Mouse (Mus musculus) olfactory bulb, adult 2 months (tissue): ENCODE results near the gene Fbxo17. TPM values are rescaled to one million over a fixed set of nuclear protein-coding genes. Genes with fewer than 3 reads are reported as not detected.
"Not testable (repeated sequence)": the region's sequence is repeated elsewhere in the genome, so short reads cannot be mapped to it uniquely, and the experiment has no call there.

Experiments used
- H3K27ac ChIP-seq: fragments of 200-500 bp; 2 replicates; pipeline ENCODE4 v1.5.1; 2012; ENCODE audit warnings: low read depth, low read length; ENCODE audit not compliant: insufficient read depth
- H3K4me1 ChIP-seq: fragments of 200-500 bp; 2 replicates; pipeline ENCODE4 v1.6.1; 2012; ENCODE audit warnings: low read length; ENCODE audit not compliant: control insufficient read depth, insufficient read depth
- H3K4me3 ChIP-seq: fragments of 200-500 bp; 2 replicates; pipeline ENCODE4 v1.5.1; 2012; ENCODE audit warnings: mild to moderate bottlenecking, low read depth, low read length, moderate library complexity; ENCODE audit not compliant: insufficient read depth
- CTCF ChIP-seq: fragments of 200-500 bp; IDR thresholded peaks from 2 replicates; pipeline ENCODE4 v1.5.1; 2012; ENCODE audit warnings: low read depth, mild to moderate bottlenecking, low read length, moderate library complexity; ENCODE audit not compliant: insufficient read depth
- POLR2A ChIP-seq: fragments of 200-500 bp; IDR thresholded peaks from 2 replicates; pipeline ENCODE4 v1.6.1; 2012; ENCODE audit warnings: mild to moderate bottlenecking, low read depth, low read length, moderate library complexity; ENCODE audit not compliant: insufficient read depth
- WGBS: fragments of 180-500 bp; shearing (Covaris S2); methylation state at CpG from one replicate; pipeline ENCODE4 v1.1.7; 2018; 5-methylcytosine and 5-hydroxymethylcytosine counted together
- polyA plus RNA-seq: library from polyadenylated mRNA; stranded (reverse); fragments of >200 nt; gene quantifications from 2 replicates; pipeline ENCODE4 v1.2.4, GENCODE M21; 2012; ENCODE audit warnings: low replicate concordance; ENCODE audit not compliant: missing spikeins, insufficient read depth, insufficient read length

The Fbxo17 gene
- polyA plus RNA-seq = not detected in 2 replicates

DNA sequence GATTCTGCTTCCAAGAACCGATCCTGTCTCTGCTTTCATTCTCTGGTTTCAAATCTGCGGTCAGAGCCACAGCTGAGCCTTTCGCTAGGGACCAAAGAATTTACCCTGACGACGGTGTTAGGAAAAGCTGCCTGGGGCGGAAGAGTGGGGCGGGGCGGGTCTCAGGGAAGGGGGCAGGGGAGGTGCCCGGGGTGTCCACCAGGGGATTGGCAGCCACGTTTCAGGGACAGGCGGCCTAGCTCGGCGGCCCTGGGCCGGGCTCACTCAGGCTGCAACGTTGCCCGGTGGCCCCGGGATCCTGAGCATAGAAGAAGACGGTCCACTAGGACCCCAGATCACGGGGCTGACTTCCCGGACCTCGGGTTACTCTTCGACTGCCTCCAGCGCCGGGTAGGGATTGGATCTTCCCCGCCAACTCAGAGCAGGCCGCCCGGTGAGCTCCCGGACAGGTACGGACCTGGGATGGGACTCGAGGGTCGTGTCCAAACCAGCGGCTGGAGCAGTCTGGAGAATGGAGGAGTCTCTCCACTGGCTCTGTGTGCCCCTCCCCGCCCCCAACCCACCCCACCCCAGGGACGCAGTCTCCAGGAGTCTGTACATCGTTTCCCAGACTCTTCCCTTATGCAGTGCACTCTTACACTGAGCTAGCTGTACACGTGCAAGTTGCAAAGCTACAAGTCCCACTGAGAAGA is at the start of gene Fbxo17:
Gene Fbxo17, plus strand, starts transcription at position 215 of the 692 bp plus-strand sequence.
- peak within 1 kb of the TSS; percentile 36 for H3K4me3 ChIP-seq
- no peak within 1 kb of the TSS for H3K27ac ChIP-seq
- peaks cover 4% of the 10 kb centered on the region; the same call in 1 of the 2 replicates for H3K4me1 ChIP-seq
- TF ChIP-seq POLR2A (no peak), CTCF (no peak)
- 6% methylated on average over 36 of the region's 36 CpGs for WGBS

DNA sequence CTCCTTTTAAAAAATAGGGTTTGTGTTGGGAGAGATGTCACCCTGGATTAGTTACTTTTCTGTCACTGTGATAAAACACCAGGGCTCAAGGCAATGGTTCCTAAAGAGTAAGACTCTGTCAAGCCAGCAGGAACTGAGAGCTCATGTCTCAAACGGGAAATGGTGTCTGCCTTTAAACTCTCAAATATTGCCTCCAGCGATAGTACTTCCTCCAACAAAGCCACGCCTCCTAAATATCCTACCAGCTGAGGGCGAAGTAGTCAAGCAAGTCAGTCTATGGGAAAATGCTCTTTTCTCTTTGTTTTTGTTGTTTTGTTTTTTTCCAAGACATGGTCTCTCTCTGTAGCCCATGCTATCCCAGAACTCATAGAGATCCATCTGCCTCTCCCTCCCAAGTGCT is 45.4 kb upstream of the Fbxo17 start:
- no peak overlapping the region for H3K27ac ChIP-seq
- H3K4me3 ChIP-seq = no peak overlapping the region
- H3K4me1 ChIP-seq = 0 out of 2 replicates have a peak, but pooled peaks cover under 1% of the 10 kb centered on the region
- WGBS = 72% methylated on average over 4 of the region's 4 CpGs
- no peak for TF ChIP-seq POLR2A
- TF ChIP-seq CTCF = no peak

DNA sequence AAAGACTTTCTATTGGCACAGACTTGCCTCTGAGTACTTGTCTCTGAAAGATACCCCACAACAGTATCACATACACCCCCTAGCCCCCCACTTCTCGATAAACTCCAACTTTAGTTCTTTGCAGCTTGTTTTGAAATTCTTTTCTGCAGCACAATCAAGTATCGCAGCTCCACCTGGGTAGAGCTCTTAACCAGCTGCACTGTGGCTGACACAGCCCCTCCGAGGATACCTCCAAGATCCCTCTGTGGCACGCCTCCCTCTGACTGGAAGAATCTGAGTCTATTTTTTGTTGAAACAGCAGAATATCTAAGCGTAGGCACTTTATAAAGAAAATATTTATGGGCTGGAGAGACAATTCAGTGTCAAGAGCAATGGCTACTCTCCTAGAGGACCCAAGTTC is 44.3 kb upstream of the Fbxo17 start:
- TF ChIP-seq CTCF (no peak), POLR2A (no peak)
- H3K4me3 ChIP-seq = no peak overlapping the region
- no peak overlapping the region for H3K27ac ChIP-seq
- WGBS = 85% methylated on average over 5 of the region's 5 CpGs
- no peaks in the 10 kb centered on the region for H3K4me1 ChIP-seq

DNA sequence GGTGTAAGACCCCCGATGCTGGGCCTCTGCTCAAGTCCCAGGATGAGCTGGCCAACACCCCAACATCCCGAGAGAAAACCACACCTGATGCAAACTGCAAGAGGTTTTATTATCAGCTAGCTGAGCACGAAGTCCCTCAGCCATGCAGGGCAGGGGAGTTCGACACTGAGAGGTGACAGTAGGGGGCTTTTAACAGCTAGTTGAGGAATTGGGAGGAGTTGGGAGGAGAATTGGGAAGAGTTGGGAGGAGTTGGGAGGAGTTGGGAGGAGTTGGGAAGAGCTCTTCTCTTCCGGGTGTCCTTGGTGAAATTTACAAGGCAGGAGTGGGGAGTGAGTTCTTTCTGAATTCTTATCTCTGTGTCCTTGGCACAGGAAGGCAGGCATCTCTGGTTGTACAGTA is 43.8 kb upstream of the Fbxo17 start:
- 69% methylated on average over 5 of the region's 5 CpGs for WGBS

DNA sequence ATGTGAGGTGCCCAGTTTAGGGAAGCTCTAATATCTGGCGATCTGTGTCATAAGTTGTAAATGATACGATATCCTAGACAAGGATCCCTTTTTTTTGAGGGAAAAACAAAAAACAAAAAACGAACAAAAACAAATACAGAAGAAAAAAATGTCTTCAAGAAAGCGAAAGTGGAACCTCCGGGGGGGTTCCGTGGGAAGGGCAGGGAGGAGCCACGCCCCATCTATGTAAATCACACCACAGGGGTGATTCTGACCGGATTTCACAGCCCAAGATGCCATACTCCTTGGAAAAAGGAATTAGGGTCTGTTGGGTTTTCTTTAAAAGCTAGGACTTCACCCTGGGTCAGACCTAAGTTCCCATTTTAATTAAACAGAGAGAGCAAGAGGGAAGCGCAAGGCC is 41.6 kb upstream of the Fbxo17 start:
- no peaks in the 10 kb centered on the region for H3K4me1 ChIP-seq
- WGBS = 81% methylated on average over 9 of the region's 9 CpGs
- no peak for TF ChIP-seq POLR2A
- no peak for TF ChIP-seq CTCF
- H3K4me3 ChIP-seq = no peak overlapping the region
- H3K27ac ChIP-seq = no peak overlapping the region

More for the DNA sequence above, 43.8 kb upstream of the Fbxo17 start:
- H3K4me3 ChIP-seq, H3K27ac ChIP-seq, H3K4me1 ChIP-seq: not testable (repeated sequence)

DNA sequence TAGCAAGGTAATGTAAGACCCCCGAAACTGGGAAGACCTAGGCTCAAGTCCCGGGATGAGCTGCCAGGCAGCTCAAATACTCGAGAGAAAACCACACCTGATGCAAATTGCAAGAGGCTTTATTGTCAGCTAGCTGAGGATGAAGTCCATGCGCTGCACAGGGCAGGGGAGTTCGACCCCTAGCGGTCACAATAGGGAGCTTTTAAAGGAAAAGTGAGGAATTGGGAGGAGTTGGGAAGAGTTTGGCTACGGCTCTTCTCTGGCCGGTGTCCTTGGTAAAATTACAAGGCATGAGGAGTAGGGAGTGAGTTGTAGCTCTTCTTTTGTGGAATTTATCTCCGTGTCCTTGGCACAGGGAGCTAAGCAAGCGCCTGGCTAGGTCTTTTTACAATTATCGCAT is 40.9 kb upstream of the Fbxo17 start:
- Histone ChIP-seq H3K4me3 (no peak overlapping the region), H3K27ac (no peak overlapping the region), H3K4me1 (no peaks in the 10 kb centered on the region)
- no peak for TF ChIP-seq POLR2A
- WGBS = 45% methylated on average over 11 of the region's 11 CpGs

DNA sequence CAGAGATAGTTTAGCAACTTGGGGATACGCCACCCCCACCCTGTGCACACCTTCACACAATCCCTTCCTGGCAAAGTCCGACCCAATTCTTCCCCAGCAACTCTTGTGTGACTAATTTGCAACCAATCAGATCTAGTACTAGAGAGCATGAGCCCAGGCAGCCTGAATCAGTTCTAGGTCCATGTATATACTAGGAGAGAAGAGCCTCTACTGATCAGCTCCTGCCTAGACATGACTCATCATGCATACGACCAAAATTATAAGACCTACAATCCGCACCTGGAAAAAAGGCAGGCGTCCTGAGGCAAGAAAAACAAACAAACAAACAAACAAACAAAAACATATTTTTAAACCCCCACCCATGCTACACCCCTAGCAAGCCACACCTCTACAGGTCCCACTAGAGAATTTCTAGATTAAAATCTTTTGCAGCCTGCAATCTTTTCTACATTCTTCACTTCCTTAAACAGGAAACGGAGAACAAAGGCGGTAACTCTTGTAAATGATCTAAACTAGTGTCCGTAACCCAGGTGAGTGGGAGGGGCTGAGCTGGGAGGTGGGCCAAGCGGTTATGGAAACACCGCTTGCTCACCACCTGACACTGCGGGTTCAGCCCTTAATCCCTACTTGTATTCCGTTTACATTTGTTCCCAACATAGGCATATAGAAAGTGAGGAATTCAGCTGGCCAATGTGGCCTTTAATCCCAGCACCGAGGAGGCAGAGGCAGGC is 39.6 kb upstream of the Fbxo17 start:
- Histone ChIP-seq H3K4me1 (no peaks in the 10 kb centered on the region), H3K4me3 (no peak overlapping the region), H3K27ac (no peak overlapping the region)
- TF ChIP-seq POLR2A (no peak), CTCF (no peak)
- 84% methylated on average over 13 of the region's 13 CpGs for WGBS

DNA sequence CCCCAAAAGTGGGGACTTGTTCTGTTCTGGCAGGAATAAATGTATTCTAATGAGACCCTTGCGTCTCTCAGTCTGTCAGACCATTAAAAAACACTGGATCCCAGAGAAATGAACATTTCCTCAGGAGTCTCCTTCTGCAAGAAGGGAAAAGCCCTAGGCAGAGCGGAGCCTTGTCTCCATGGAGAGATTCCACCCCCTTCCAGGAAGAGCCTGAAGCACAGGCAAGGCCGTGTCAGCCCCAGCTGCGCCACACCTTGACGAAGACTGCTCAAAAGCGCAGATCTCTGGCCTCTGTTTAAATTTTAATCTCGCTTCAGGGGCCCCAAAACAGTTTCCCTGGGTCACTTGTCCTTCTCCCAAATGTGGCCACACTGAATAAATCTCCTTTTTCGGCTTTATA is 39.0 kb upstream of the Fbxo17 start:
- 85% methylated on average over 8 of the region's 8 CpGs for WGBS
- TF ChIP-seq CTCF (no peak), POLR2A (no peak)
- H3K4me3 ChIP-seq = no peak overlapping the region

DNA sequence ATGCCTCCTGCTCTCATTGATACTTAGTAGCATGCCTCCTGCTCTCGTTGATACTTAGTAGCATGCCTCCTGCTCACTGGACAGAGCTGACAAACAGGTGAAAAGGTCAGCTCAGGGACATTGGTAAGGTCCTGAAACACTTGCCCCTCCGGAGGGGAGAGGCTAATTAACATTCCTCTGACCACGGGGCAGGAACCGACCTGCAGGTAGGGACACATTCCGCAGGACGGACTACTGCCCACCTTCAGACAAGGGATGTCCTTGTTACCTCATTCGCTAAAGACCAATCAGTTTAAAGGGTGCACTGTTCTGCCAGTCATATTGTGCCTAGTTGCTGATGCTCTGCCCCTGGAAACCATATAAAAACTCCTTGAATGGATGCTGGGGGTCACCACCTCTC is 25.5 kb upstream of the Fbxo17 start:
- 70% methylated on average over 7 of the region's 7 CpGs for WGBS
- H3K4me1 ChIP-seq = peaks cover 12% of the 10 kb centered on the region
- no peak overlapping the region for H3K27ac ChIP-seq
- TF ChIP-seq POLR2A (no peak), CTCF (no peak)
- H3K4me3 ChIP-seq = no peak overlapping the region

More for the DNA sequence above, 39.0 kb upstream of the Fbxo17 start:
- Histone ChIP-seq H3K4me1 (no peaks in the 10 kb centered on the region), H3K27ac (no peak overlapping the region)
